Mouse (Mus musculus) cortical plate, adult 2 months (tissue): ENCODE measurements at regions not wholly inside any gene's neighbourhood (a gene's known extent, or its start where the extent isn't known, plus 50 kb on each side); places are given as distances from the start of the nearest gene placed in this dataset.

ENCODE experiments used
- H3K27ac ChIP-seq: fragments of 200-500 bp; 2 replicates; pipeline ENCODE4 v1.5.1; 2012; ENCODE audit warnings: low read length, control low read depth, inconsistent platforms; ENCODE audit not compliant: insufficient read depth
- H3K4me1 ChIP-seq: fragments of 200-500 bp; 2 replicates; pipeline ENCODE4 v1.6.1; 2011; ENCODE audit warnings: low read length; ENCODE audit not compliant: control insufficient read depth, insufficient read depth
- H3K4me3 ChIP-seq: fragments of 200-500 bp; 2 replicates; pipeline ENCODE4 v1.5.1; 2011; ENCODE audit warnings: mild to moderate bottlenecking, low read length, control low read depth; ENCODE audit not compliant: insufficient read depth
- CTCF ChIP-seq: fragments of 200-500 bp; IDR thresholded peaks from 2 replicates; pipeline ENCODE4 v1.5.1; 2011; ENCODE audit warnings: mild to moderate bottlenecking, control low read depth, low read length; ENCODE audit not compliant: insufficient read depth; ENCODE audit errors: extremely low read depth
- POLR2A ChIP-seq: fragments of 200-500 bp; IDR thresholded peaks from 2 replicates; pipeline ENCODE4 v1.6.1; 2011; ENCODE audit warnings: mild to moderate bottlenecking, low read length, control low read depth; ENCODE audit not compliant: insufficient read depth; ENCODE audit errors: extremely low read depth

GRCm38 (mm10) chr4:35373213-35373860 lies 147.4 kb upstream of the C9orf72 start:
- H3K4me3 ChIP-seq = no peak overlapping the region
- no peaks in the 10 kb centered on the region for H3K4me1 ChIP-seq
- no peak overlapping the region for H3K27ac ChIP-seq
- TF ChIP-seq CTCF (no peak), POLR2A (no peak)

DNA sequence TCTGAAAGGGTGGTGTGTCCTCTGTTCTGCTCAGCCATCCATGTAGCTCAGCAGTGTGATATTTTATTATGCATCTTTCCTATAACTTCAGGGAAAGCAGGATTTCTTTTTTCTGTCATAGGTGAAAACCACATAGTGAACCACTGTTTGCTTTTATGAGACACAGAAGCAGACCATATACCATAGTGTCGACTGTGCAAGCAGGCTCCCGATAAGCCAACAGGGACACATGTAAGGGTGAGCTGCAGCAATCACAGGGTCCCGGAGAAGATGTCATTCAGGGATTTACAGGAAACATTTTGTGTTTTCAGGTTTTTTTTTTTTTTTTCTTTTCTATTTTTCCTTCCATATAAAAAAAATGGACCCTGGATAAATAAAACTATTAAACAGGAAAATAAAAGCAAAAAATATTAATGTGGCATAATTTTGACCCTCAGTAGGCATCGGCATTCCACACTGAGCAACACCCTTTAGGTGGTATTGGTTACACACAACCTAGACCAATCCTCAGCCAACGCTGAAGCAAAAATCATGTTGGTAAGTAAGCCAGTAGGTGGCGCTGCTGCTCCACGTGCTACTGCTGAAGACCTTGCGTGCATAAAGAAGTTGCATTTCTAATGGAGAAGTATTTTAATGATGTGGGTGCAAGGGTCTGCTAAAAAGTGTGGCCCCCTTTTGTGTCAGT lies 146.7 kb upstream of the C9orf72 start:
- Histone ChIP-seq H3K4me3 (no peak overlapping the region), H3K27ac (no peak overlapping the region), H3K4me1 (no peaks in the 10 kb centered on the region)
- TF ChIP-seq CTCF = peak; percentile 99
- TF ChIP-seq POLR2A = no peak

- no peak overlapping the region for H3K4me3 ChIP-seq
- no peak overlapping the region for H3K27ac ChIP-seq
- no peaks in the 10 kb centered on the region for H3K4me1 ChIP-seq
- TF ChIP-seq POLR2A (no peak), CTCF (no peak)
These were observed 138.2 kb upstream of the C9orf72 start for GRCm38 (mm10) chr4:35364161-35364560.

- Histone ChIP-seq H3K4me3 (no peak overlapping the region), H3K27ac (no peak overlapping the region), H3K4me1 (no peaks in the 10 kb centered on the region)
- TF ChIP-seq CTCF (no peak), POLR2A (no peak)
These were observed 136.2 kb upstream of the C9orf72 start for GRCm38 (mm10) chr4:35362176-35362575.

- no peak overlapping the region for H3K27ac ChIP-seq
- H3K4me1 ChIP-seq = no peaks in the 10 kb centered on the region
- TF ChIP-seq POLR2A (no peak), CTCF (no peak)
- no peak overlapping the region for H3K4me3 ChIP-seq
These were observed 133.4 kb upstream of the C9orf72 start for GRCm38 (mm10) chr4:35359376-35359775.

GRCm38 (mm10) chr4:35356904-35357563 lies 131.1 kb upstream of the C9orf72 start:
- Histone ChIP-seq H3K27ac (no peak overlapping the region), H3K4me1 (no peaks in the 10 kb centered on the region), H3K4me3 (no peak overlapping the region)
- no peak for TF ChIP-seq CTCF
- TF ChIP-seq POLR2A = no peak

GRCm38 (mm10) chr4:35356051-35356450 lies 130.1 kb upstream of the C9orf72 start:
- Histone ChIP-seq H3K4me1 (no peaks in the 10 kb centered on the region), H3K4me3 (no peak overlapping the region), H3K27ac (no peak overlapping the region)
- no peak for TF ChIP-seq POLR2A
- TF ChIP-seq CTCF = no peak

GRCm38 (mm10) chr4:35354046-35354445 lies 128.1 kb upstream of the C9orf72 start:
- no peaks in the 10 kb centered on the region for H3K4me1 ChIP-seq

GRCm38 (mm10) chr4:35352606-35353005 lies 126.6 kb upstream of the C9orf72 start:
- Histone ChIP-seq H3K4me1 (no peaks in the 10 kb centered on the region), H3K4me3 (no peak overlapping the region), H3K27ac (no peak overlapping the region)
- no peak for TF ChIP-seq CTCF
- no peak for TF ChIP-seq POLR2A

More at GRCm38 (mm10) chr4:35354046-35354445, 128.1 kb upstream of the C9orf72 start:
- no peak overlapping the region for H3K27ac ChIP-seq
- no peak overlapping the region for H3K4me3 ChIP-seq
- no peak for TF ChIP-seq POLR2A
- TF ChIP-seq CTCF = no peak

- no peak for TF ChIP-seq POLR2A
- no peak for TF ChIP-seq CTCF
- Histone ChIP-seq H3K27ac (no peak overlapping the region), H3K4me1 (no peaks in the 10 kb centered on the region), H3K4me3 (no peak overlapping the region)
These were observed 124.5 kb upstream of the C9orf72 start for GRCm38 (mm10) chr4:35350465-35350864.
